Mouse (Mus musculus): Measurements from ENCODE around the gene Prg2. TPM values are rescaled to one million over a fixed set of nuclear protein-coding genes. Genes with fewer than 3 reads are reported as not detected.

The Prg2 gene
- not detected for total RNA-seq (2021)
- long read RNA-seq, experiment 1: 0 reads
- long read RNA-seq, experiment 2: 0 reads

DNA sequence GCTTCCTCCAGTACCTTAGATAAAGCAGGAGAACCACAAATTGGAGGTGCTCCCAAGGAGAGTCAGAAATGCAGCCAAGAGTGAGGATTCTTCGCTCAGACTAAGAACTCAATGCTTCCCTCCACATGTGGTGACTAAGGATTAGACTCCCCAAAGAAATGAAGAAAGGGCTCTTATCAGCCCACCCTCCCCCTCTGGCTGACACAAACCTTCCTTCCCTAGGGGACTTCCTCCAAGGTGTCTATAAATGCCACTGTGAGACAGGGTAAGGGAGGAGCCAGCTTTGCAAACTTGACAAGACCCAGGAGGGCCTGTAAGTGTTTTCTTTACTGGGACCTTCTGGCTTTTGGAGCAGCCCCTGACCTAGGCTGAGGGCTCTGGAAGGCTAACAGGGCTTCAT lies at the start of gene Prg2:
Prg2 (plus strand) TSS at position 274 of the 400 bp plus-strand sequence.
- DNase-seq (ENCODE audit: low spot score in 2 of 2): no peak

DNA sequence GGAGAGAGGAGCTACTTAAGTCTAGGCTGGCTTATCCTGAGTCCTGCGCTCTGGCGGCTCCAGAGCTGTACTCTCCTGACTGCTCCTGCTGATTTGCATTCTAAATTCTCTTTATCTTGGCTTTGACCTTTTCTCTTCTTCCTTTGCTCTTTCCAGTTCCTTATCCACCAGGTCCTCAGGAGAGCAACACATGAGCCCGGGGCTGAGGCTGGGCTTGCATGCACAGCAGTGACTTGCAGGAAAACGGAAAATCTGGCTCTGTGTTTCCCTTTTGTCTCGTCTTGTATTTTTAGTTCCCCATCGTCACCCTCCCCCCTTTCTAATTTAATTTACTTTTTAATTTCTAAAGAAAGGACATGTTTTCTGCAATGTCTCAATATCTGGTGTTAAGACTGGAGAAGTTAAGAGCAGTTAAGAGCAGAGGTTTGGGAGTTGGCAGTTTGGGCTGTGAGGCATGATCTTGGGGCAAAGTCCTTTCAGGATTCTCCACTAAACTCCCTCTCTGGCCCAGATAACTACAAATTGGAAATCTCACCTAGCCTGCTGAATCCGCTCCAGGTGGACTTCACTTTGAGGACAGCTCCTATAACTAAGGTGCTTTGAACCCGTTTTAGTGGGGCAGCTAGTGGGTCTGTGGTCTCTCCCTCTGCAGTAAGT lies 46.1 kb upstream of the Prg2 start:
- no peak for DNase-seq (ENCODE audit: low spot score in 2 of 2)

- no peak for DNase-seq (ENCODE audit: low spot score in 2 of 2)
Observed at GRCm38 (mm10) chr2:84934649-84935007, 45.6 kb upstream of the Prg2 start.

DNA sequence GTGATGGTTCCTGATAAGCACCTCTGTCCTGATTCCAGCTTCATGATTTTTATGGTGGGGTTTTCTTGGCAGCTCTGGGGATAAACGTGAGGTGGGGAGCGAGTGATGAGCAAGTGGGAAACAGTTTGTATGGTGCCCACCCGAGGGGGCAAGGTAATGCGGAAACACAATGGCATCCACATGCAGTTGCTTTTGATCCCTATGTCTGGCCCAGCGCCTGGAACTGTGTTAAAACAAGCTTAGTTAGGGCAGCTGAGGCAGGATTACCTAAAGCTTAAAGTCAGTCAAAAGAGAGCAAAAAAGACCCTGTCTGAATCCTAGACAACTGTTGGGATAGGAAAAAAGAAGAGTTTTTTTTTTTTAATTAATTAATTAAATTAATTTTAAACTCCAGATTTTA lies 45.2 kb upstream of the Prg2 start:
- no peak for DNase-seq (ENCODE audit: low spot score in 2 of 2)

DNA sequence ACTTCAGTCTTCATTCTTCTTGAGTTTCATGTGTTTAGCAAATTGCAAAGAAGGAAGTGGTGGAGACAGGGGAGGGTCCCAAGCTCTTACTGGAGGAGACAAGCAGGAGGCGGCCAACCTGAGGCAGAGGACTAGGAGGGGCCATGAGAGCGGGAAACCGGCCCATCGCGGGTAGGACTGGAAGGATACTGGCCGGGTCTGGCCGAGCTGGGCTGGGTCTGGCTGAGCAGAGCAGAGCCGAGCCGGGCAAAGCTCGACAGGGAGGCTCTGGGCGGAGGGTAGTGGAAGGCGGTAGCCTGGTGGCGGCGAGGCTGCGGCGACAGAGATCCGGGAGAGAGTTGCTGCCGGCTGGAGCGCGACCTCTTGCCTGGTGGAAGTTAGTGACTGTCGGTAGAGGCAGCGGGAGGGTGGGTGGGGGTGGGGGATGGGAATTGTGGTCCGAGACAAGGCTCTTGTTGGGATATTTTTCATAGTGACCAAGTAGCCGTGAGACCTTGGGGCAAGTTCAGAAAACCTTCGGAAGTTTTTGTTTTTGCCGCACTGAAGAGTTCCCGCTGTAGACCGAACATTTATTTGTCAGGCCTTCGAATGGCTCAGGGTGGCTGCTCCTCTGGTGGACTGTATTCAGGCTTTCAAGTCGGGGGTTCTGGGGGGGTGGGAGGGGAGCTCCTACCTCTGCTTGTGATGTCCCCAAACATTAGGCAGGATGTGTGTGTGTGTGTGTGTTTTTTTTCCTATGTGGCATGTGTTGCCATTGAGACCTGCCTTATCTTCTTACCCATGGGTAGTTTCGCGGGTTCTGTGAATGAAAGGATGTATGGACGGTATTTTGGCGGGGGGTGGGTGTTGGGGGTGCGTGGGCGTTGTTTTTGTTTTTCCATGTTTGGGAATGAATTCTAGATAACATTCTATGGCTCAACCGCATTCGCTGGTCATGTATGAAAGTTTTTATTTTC lies 43.5 kb upstream of the Prg2 start, which contains the start of gene Slc43a3:
Slc43a3 (plus strand) TSS at position 106 of the 956 bp plus-strand sequence.
- no peak for DNase-seq (ENCODE audit: low spot score in 2 of 2)

GRCm38 (mm10) chr2:84937491-84938150 lies 42.6 kb upstream of the Prg2 start:
- DNase-seq (ENCODE audit: low spot score in 2 of 2): no peak

GRCm38 (mm10) chr2:84938249-84938946 lies 41.9 kb upstream of the Prg2 start:
- DNase-seq (ENCODE audit: low spot score in 2 of 2): no peak

- no peak for DNase-seq (ENCODE audit: low spot score in 2 of 2)
Observed at GRCm38 (mm10) chr2:84939306-84939705, 41.0 kb upstream of the Prg2 start.

DNA sequence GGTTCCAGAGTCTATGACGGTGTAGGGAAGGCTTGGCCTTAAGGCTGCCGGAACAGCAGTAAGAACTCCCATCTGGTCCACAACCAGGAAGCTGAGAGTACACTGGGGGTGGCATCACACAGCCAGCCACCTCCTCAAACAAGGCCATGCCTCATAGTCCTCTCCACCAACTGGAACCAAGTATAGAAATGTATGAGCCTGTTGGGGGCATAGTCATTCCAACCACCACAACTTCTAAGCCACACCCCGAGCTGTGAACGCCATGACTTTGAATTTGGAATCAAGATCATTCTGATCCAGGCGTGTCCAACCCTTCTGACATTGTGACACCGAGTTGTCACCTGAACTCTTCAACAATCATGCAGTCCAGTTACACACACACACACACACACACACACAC lies 40.5 kb upstream of the Prg2 start:
- no peak for DNase-seq (ENCODE audit: low spot score in 2 of 2)

DNA sequence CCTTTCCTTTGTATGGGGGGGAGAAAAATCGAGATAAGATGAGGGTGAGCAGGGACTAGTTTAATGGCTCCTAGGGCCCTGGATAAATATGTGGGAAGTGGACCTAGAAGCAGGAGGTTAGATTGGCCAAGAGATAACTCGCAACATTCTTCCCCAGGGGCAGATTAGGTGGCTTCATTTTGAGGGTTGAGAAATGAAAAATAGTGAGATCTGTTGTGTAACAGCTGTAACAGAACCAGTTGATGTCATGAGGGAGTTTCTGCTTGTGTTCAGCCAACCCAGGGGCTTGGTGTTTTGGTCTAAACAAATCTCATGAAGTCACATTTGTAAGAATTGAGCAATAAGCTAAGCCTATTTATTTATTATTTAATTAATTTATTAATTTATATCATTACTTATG lies 38.9 kb upstream of the Prg2 start:
- no peak for DNase-seq (ENCODE audit: low spot score in 2 of 2)

DNA sequence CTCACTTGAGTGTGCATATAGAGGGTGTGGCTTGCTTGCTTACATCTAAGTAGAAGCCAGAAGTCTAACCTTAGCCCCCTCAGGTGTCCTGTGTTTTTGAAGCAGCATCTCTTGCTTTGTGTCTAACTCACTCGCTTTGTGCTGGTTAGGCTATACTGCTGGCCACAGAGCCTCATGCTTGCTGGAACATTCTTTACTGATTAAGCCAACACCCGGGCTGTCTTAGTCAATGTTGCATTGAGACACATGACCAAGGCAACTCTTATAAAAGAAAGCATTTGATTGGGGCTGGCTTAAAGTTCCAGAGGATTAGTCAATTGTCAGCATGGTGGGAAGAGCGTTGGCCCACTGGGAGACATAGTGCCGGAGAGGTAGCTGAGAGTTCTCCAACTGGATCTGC lies 38.5 kb upstream of the Prg2 start:
- DNase-seq (ENCODE audit: low spot score in 2 of 2): no peak

DNA sequence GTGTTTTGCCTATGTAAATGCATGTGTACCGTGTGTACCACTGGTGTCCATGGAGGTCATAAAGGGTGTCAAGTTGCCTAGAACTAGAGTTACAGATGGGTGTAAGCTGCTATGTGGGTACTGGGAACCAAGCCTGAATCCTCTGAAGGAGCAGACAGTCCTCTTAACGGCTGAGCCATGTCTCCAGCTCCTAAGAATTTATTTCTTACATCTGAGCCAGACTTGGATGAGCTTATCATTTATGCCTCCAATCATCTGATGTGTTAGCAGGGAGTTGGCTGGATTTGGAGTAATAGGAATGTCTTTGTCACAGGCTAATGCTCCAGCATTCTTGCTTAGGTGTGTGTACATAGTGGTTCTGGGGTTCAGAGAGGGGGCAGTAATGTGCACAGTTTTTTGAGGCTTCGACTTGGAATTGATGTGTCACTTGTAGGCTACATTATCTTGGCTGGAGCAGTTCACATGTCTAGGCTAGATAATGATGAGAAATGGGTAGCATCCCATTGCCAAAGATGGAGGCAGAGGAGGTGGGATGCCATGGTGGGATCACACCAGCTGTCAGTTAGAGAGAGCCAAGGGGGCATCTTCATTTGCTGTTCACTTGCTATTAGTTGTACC lies 33.0 kb upstream of the Prg2 start:
- DNase-seq (ENCODE audit: low spot score in 2 of 2): no peak

DNA sequence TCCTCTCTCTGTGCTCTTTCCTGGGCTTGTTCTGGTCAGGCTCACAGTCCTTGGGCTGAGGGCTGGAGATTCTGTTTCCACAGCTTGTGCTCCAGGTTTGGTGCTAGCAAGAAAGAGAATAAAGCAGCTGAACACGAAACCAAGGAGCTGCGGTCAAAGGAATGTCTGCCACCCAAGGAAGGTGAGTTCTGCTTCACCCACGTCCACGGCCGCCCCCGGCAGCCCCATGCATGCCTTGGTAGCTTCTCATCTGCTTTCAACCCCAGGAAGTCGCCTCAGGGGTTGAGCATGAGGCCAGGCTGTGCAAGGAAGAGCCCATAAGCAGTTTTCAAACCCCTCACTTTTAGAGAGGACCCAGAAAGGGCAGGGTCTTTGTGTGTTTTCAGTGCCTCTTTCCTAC lies 32.0 kb upstream of the Prg2 start:
- no peak for DNase-seq (ENCODE audit: low spot score in 2 of 2)

DNA sequence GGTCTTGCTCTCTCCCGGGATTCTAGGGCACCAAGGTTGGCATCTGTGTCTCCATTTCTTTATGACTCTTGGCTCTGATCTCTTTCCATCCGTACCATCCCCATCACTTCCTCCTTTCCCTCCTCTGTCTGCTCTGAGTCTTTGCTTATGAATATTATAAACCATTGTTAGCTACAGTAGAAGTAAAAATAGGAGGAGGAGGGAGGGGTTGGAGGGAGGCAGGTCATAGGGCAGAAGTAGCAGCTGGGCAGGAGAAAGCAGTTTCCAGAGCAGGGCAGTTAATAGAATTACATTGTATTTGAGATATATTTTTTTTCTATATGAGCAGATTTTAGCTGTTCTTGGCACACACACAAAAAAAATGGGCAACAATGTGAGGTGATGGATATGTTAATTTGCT lies 31.5 kb upstream of the Prg2 start:
- no peak for DNase-seq (ENCODE audit: low spot score in 2 of 2)

- DNase-seq (ENCODE audit: low spot score in 2 of 2): no peak
Observed at GRCm38 (mm10) chr2:84951027-84951426, 29.2 kb upstream of the Prg2 start.

- DNase-seq (ENCODE audit: low spot score in 2 of 2): no peak
Observed at GRCm38 (mm10) chr2:84952251-84952650, 28.0 kb upstream of the Prg2 start.

DNA sequence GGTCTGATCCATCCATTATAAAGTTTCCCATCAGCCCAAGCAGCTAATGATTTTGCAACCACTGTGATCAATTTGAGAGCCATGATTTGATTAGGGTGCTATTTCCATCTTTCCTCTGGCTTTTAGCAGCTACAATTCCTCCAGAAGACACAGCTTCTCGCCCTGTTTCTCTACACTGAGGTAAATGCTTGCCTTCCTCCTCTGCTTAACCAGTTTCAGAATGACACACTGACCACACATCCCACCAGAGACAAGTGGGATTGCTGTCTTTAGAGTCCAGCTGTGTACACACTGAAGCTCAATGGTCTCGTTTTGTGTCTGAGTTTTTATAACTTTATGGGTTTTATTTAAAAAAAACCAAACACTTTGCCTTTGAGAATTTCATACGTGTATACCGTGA lies 27.6 kb upstream of the Prg2 start:
- no peak for DNase-seq (ENCODE audit: low spot score in 2 of 2)

GRCm38 (mm10) chr2:84955435-84955834 lies 24.8 kb upstream of the Prg2 start:
- DNase-seq (ENCODE audit: low spot score in 2 of 2): no peak

GRCm38 (mm10) chr2:84956274-84956673 lies 24.0 kb upstream of the Prg2 start:
- DNase-seq (ENCODE audit: low spot score in 2 of 2): peak; percentile 46 to 67

DNA sequence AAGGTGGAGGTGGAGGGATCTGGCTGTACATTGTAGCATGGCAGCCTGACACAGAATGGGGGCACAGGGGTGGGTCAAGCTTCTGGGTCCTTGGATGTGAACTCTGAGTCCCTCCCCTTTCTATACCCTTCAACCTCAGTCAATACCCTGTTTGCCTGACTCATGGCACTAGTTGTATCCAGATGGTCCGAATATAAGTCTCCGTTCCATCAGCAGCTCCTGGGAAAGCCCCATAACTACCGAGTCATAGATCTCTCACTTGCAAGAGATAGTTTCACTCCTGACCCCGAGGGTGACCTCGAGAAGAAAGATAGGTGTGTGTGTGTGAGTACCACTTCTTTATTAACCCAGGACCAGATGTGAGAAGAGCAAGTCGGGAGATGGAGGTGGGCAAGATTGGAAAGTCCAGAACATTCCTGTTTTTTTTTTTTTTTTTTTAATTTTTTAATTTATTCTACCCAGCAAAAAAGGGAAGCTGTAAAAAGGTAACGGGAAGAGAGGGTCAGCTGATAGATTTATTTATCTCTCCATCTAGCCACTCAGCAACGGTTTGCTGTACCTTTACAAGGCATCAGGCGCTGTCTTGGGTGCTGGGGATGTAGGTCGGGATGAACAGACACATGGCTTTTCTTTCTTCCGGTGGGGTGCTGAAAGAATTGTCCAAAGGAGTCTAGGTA lies 21.5 kb upstream of the Prg2 start:
- DNase-seq (ENCODE audit: low spot score in 2 of 2): no peak
